Mouse (Mus musculus) megakaryocyte-erythroid progenitor cell, adult 5-6 weeks (primary cell): ENCODE results near the gene Tor1b. TPM values are rescaled to one million over a fixed set of nuclear protein-coding genes. Genes with fewer than 3 reads are reported as not detected.
"Not testable (repeated sequence)": the region's sequence is repeated elsewhere in the genome, so short reads cannot be mapped to it uniquely, and the experiment has no call there.

Experiments used
- ATAC-seq: replicated peaks from 2 replicates; pipeline ENCODE4 v1.8.0; 2016; ENCODE audit warnings: mild to moderate bottlenecking, inconsistent platforms; ENCODE audit not compliant: severe bottlenecking, poor library complexity, low FRiP score, low TSS enrichment
- total RNA-seq, 2 experiments: library from RNA; stranded (forward) in 1 of 2; stranded (reverse) in 1 of 2; fragments of 200-1000, 215-1000 nt in 1 of 2; fragments of >200 nt in 1 of 2; fragmentation: Nextera tagmentation in 1 of 2; gene quantifications; 2 replicates each; pipeline ENCODE4 v1.2.3; 2014 to 2017

Gene Tor1b
- total RNA-seq (2014; fragmentation: Nextera tagmentation) = 37.2 and 49.8 TPM in 2 replicates
- total RNA-seq (2017) = 43.3 and 46.5 TPM in 2 replicates

- ATAC-seq = peak; percentile 97
Observed at GRCm38 (mm10) chr2:30952824-30953490, at the start of gene Tor1b. Gene Tor1b (plus strand): TSS chr2:30952959.

GRCm38 (mm10) chr2:30904231-30904630 is 48.5 kb upstream of the Tor1b start:
- ATAC-seq = no peak

GRCm38 (mm10) chr2:30904991-30905390 is 47.8 kb upstream of the Tor1b start:
- ATAC-seq = no peak

GRCm38 (mm10) chr2:30905906-30906305 is 46.9 kb upstream of the Tor1b start:
- ATAC-seq = no peak

GRCm38 (mm10) chr2:30906641-30907040 is 46.1 kb upstream of the Tor1b start:
- no peak for ATAC-seq

- ATAC-seq = no peak
Observed at GRCm38 (mm10) chr2:30912291-30912773, 40.4 kb upstream of the Tor1b start.

- no peak for ATAC-seq
Observed at GRCm38 (mm10) chr2:30913022-30913421, 39.7 kb upstream of the Tor1b start.

- ATAC-seq = no peak
Observed at GRCm38 (mm10) chr2:30914836-30915235, 37.9 kb upstream of the Tor1b start.

GRCm38 (mm10) chr2:30915376-30915775 is 37.4 kb upstream of the Tor1b start:
- no peak for ATAC-seq

GRCm38 (mm10) chr2:30915933-30916332 is 36.8 kb upstream of the Tor1b start:
- ATAC-seq = not testable (repeated sequence)

GRCm38 (mm10) chr2:30917649-30918048 is 35.1 kb upstream of the Tor1b start:
- ATAC-seq = no peak

- no peak for ATAC-seq
Observed at GRCm38 (mm10) chr2:30918126-30918525, 34.6 kb upstream of the Tor1b start.

- no peak for ATAC-seq
Observed at GRCm38 (mm10) chr2:30918780-30919329, 33.9 kb upstream of the Tor1b start.

- ATAC-seq = no peak
Observed at GRCm38 (mm10) chr2:30920216-30920615, 32.5 kb upstream of the Tor1b start.

GRCm38 (mm10) chr2:30923099-30923498 is 29.7 kb upstream of the Tor1b start:
- no peak for ATAC-seq

- ATAC-seq = no peak
Observed at GRCm38 (mm10) chr2:30925181-30925580, 27.6 kb upstream of the Tor1b start.

- ATAC-seq = no peak
Observed at GRCm38 (mm10) chr2:30926381-30926780, 26.4 kb upstream of the Tor1b start.

GRCm38 (mm10) chr2:30927151-30927781 is 25.5 kb upstream of the Tor1b start:
- no peak for ATAC-seq

- ATAC-seq = peak; percentile 49
Observed at GRCm38 (mm10) chr2:30927844-30928628, 24.7 kb upstream of the Tor1b start.

GRCm38 (mm10) chr2:30928893-30929482 is 23.8 kb upstream of the Tor1b start:
- ATAC-seq = peak; percentile 89
